Mouse (Mus musculus): ENCODE measurements around the gene Prdm15.

Gene Prdm15

DNA sequence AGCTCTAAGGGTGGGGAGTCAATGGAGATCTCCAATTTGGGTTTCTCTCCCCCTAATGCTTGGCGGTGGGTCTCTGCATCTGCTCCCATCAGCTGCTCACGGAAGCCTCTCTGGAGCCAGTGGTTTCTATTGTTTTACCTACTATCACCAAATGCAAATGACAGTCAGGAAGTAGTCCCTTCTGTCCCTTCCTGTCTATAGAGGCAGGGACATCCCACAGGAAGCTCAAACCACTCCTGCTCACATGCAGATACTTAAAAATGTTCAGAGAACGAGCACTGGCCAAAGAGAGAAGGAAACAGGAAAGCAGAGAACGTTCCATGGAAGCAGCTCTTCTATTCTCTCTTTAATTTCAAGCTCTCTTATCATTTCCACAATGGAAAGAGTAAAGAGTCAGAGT lies 32.1 kb downstream of the Prdm15 start:
- DNase-seq (ENCODE audit: low read depth, low spot score) = no peak

DNA sequence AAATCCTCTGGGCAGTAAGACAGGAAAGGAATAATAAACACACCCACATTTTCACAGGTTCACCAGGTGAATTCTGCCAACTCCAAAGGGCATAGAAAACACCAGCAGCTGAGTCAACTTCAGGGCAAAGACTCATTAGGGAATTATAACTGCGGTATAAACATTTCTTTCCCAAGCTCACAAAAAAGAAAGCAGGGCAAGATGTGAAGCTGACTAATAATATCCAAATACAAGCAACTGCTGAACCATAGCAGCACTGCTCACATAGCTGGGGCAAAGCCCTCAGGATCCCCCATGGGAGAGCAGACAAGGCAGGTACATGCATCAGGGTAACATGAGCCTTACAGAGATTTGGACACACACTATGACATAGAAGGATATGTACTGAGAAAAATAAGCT lies 34.2 kb downstream of the Prdm15 start:
- DNase-seq (ENCODE audit: low read depth, low spot score) = no peak

DNA sequence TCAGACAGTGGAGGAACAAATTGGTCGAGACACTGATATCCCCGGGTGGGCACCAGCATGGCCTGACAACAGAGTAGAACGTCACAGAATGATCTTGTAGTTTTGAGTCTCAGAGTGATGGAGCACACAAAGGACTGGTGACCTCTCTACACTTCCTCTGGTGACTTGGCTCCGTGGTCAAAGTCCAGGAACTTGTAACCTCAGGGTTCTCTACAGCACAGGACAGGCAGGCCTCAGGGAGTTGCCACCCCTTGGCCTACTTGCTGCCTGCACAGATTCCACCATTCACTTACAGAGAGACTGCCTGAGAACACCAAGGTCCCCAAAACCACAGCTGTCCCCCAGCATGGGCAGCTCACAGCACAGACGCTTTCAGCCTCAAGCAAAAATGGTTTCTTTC lies 36.4 kb downstream of the Prdm15 start:
- no peak for DNase-seq (ENCODE audit: low read depth, low spot score)

DNA sequence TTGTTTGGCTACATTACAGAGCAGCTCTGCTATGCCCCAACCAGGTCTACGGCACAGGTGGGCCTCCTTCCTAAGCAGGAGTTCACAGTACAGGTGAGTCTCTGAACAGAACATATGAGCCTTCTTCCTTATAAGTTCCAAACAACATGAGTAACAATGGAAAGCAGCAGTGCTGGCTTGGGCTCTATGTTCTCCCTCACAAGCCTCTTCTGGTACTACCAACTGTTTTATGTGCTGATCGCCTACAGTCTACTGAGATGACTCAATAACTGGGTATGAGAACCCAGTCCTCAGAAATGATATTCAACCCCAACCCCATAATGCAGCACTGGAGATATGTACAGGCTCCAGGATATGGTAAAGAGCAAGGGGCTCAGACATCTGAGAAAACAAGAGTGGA lies 37.6 kb downstream of the Prdm15 start:
- no peak for DNase-seq (ENCODE audit: low read depth, low spot score)

DNA sequence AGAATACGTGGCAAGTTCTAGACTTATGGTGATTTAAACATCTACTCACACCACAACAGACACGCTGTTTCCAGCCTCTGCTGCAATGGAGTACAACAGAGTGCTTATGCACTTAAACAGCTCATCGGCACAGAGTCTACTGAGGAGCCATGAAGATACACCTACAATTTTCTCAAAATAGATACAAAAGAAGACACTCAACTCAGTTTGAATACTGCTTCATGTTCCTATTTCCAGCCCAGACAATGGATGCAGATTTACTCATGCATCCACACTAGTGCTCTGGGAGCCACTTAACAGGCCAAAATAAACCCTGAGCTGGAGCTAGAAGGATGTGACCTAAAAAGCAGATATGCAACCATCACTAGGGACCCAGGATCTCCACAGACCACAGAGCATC lies 42.8 kb downstream of the Prdm15 start:
- no peak for DNase-seq (ENCODE audit: low read depth, low spot score)

DNA sequence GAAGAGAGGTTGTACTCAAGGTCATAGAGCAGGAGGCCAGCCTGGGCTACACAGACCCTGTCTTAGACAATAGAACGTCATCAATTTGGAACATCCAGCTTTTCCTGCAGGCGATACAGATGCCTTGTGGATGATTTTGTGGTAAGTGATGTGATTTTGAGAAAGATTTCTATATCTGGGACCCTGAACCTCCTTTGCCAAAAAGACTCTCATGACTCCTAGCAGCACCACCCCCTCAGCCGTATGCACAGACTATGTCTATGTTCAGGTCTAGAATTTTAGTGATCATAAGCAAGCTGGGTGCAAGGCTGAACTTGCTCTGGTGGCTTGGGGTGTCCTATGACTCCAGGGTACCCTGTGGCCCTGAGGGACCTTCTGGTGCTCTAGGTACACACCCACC lies 46.0 kb downstream of the Prdm15 start:
- DNase-seq (ENCODE audit: low read depth, low spot score) = no peak

DNA sequence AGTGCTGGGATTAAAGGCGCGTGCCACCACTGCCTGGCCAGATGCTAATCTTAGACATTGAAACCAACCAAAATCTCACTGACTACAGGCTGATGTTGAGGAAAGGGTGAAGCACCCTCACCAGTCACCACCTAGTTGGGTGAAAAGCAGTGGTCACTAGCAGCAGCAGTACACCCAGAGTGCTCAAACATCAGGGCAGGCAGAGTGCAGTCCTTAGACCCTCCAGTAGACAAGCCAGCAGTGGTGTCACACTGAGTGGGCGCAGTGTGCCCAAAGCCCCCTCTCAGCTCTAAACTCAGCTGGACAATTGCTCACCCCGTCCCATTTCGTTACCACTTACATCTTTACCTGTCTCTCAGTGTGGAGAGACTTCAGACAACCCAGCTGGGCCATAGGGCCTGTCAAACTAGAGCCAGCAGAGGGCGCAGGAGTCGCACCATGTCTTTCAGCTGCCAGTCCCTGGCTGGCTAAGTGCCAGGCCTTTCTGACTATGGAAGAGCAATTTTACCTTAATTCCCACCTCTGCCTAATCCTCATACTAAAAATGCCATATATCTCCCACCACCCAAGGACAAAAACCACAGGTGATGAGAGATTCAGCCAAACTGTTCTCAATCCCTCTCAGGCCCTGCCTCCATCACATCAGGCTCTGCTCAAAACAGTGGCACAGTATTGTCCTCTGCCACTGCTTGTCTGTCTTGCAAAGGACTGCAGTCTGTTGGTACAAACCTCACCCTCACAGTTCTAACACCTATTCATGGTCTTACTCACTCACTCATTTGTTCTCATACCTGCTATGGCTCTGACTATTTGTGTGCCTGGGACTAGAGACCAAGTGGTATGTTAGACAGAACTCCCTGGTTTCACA lies 46.7 kb downstream of the Prdm15 start:
- DNase-seq (ENCODE audit: low read depth, low spot score) = peak; percentile 84

DNA sequence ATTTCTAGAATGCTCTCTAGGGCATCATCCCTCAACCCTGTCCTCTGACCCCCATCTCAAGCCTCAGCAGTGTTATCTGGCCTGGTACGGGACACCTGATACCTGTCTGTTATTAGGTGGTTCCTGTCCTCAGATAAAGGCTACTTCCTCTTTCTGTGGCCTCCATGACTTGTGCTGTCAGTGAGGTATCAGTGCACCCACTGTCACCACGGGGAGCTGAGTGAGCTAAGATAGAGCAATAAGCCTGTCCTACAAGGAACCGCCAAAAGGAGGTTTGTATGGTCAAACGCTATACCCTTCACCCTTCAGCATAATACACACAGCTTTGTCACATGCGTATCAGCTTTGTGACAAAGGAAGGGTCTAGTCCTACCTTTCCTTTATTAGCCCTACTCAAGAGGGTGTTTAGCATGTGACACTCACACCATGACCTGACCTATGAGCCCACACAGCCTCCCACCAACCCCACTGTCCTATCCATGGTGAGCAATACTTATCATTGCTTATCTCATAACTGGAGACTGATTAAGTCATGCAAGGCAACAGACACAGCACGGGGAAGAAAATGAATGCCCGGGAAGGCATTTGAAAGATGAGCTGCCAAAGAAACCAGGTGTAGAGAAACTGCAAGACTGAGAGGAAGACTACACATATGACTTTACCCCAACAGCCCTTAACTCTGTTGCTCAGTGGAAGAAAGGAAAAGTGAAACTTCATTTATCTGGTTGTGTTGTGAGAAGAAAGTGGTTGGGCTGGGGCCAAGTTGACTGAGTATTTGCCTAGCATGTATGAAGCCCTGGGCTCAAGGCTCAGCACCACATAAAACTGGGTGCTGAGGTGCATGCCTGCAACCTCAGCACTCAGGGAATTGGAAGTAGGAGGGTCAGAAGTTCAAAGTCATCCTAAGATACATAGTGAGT lies 53.4 kb downstream of the Prdm15 start:
- no peak for DNase-seq (ENCODE audit: low read depth, low spot score)

DNA sequence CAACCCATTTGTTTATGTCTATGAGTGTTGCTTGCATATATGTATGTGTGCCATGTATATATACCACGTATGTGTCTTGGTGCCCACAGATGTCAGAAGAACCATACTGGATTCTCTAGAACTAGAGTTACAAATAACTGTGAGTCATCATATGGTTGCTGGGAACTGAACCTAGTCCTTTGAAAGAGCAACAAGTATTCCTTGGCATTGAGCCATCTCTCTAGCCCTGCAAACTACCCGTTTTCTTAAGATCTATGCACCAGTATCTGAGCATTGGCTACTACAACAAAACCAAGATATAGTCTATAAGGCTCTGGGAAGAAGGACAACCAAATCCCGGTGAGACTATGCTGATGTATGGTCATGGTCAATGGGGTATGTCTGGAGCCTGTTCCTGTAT lies 54.4 kb downstream of the Prdm15 start:
- DNase-seq (ENCODE audit: low read depth, low spot score) = peak; percentile 19

DNA sequence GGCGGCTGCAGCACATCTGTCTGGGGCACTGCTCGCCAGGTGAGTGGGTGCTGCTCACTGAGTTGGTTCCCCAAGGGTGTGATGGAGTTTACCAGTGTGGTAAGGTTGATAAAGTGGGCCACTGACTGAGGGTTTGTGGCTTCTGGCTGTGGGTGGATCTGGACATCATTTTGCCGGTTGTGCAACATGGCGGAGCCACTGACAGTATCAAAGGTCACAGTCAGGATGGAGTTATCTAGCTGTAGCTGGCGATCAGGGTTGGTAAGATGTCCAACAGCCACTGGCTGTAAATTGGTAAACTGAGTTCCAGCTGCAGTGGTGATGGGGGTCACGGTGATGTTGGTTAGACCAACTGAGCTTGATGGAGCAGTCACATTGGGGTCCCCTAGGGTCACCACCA lies 57.4 kb downstream of the Prdm15 start:
- no peak for DNase-seq (ENCODE audit: low read depth, low spot score)

DNA sequence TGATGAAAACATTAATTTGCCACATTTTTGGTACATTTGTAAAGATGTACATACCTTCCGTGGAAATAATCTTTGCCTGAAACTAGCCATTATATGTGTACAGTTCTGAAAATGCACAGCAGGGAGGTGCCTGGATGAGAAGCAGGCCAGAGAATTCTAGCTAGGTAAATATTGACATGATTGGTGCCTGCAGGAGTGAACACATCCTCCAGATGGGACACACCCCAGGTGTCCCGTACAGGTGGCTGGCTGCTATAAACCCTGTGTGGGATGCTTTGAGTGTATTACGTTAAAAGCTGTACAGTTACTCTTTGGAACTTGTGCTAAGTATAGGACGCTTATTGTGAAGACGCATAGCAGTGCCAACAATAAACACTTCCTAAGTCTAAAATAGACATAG lies 68.6 kb downstream of the Prdm15 start:
- DNase-seq (ENCODE audit: low read depth, low spot score) = no peak

DNA sequence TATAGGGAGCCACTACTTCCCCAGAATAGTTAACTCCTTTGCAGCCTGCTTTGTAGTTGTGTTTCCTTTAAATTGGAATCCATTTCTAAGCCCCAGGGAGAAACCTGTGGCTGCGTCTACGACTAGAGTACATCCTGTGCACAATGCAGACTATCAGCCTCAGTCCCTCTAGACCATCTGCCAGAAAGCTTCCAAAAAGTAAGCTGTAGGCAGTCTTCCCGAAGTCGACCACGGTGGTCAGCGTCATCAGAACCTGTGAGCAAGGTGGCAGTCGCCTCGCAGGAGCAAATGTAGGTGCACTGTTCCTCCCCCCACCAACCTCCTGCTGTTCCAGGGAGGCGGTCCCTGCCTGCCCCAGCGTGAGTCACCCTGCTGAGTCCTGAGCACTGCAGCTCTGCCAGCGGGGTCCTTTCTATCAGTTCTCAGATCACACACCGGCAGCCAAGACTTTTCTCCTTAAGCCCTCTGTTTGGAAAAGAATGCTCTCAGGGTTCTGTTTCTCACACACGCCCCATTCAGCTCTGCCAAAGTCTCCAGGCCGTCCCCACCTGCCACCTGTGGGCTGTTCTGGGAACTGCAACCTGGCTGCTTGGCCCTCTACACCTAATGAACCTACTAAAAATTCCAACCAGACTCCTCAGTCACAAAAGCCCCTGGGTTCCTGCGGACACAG lies 73.2 kb downstream of the Prdm15 start:
- peak; percentile 93 for DNase-seq (ENCODE audit: low read depth, low spot score)

DNA sequence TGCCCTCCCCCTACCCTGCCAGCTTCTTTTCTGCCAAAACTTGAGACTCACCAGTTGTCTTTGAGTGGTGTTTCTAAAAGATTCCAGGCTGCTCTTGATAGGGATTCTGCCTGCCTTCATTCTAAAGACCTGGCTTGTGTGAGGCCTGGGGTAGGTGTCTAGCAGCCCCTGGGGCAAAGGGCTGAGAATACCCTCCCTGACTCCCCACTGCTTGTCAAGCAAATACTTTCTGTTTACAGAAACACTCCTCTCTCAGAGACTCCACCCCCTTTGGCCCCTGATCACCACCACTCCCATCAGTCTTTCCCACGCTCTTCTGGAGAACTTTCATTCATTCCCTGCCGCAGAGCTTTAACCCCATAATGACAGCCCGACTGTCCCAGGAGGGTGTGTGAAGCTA lies 85.1 kb downstream of the Prdm15 start:
- no peak for DNase-seq (ENCODE audit: low read depth, low spot score)

DNA sequence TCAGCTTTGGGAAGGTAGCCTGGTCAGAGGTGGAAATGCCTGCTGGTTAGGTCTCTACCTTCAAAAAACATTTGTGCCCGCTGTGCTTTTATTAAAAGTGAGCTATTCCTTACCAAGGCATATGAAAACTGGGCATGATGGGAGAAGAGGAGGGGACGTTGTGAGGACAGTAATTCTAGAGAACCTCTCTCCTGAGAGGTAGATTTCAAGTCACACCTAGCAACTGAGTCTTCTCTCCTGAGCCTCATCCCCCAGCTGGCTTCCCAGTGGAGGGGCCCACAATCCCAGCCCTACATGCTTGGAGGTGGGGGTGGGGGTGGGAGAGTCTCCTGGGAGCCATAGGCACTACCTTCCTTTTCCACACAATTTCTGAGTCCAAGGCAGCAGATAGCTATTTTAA lies 87.0 kb downstream of the Prdm15 start:
- no peak for DNase-seq (ENCODE audit: low read depth, low spot score)

DNA sequence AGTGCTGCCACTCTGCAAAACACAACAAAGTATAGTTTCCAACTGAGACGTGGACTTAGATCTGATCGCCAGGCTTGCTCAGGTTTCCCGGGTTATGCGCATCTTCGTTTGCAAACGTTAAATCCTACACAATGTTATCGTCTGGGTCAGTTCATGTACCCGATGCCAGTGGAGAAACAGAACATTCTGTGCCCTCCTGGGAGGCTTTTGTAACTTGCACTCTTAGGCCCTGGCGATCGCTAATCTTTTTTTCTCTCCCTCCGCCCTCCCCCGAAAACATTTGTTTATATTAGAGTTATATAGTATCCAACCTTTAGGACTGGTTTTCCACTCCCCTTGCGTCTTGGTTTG lies 87.7 kb downstream of the Prdm15 start:
- no peak for DNase-seq (ENCODE audit: low read depth, low spot score)

DNA sequence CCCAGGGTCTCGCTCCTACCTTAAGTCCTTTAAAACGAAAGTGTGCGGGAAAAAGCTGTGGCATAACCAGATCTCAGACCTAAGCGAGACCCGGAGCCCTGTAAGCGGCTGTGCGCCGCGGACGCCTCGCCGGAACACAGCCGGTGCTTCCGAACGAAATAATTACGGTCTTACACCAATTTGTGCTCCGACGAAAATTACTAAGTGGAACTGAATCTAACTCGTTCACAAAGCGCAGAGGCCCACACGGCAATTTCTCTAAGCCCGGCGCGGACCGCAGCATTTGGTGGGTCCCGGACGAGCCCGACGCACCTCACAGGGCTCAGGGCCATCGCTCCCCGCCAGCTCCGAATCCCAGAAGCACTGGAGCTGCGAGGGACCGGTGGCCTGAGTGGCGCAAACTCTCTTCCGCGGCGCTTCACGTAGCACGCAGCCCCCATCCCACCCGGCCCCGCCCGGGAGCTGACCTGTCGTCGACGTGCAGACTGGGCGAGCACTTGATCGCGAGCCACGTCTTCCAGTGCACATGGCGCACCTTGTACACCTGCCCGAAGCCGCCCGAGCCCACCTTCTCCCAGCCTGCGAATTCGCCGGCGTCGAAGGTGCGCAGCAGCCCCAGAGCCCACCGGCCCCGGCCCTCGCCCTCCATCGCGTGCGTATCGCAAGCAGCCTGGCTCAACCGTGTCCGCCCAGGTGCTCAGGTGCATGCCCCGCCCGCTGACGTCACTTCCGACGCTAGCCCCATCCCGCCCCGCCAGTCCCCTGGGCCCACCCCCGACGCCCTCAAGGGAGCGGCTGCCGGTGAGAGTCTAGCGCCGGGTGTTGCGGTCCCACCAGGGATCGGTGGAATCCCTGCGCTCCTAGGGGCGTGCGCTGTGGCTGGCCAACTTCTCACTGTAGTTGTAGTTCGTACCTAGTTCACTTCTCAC lies 88.3 kb downstream of the Prdm15 start, which contains the start of gene Ripk4:
Gene Ripk4, minus strand, starts transcription at position 727 of the 929 bp plus-strand sequence.
- DNase-seq (ENCODE audit: low read depth, low spot score) = no peak

DNA sequence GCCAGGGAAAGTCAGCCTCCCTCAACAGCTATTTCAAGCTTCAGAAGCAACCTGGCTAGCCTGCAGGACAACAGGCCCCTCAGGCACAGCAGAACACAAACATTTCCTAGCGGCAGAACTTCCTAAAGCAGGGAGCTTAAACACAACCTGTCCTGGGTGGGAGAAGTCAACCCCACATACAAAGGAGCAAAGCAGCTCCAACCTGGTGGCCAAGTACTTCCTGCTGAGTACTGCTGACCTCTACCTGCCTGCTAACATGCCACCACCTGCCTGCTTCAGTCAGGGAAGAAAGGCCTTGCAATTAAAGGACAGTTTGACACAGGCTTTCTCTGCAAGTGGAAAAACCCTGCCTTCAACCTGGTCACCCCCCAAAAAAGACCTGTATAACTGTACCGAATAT lies 89.9 kb downstream of the Prdm15 start:
- DNase-seq (ENCODE audit: low read depth, low spot score) = no peak

DNA sequence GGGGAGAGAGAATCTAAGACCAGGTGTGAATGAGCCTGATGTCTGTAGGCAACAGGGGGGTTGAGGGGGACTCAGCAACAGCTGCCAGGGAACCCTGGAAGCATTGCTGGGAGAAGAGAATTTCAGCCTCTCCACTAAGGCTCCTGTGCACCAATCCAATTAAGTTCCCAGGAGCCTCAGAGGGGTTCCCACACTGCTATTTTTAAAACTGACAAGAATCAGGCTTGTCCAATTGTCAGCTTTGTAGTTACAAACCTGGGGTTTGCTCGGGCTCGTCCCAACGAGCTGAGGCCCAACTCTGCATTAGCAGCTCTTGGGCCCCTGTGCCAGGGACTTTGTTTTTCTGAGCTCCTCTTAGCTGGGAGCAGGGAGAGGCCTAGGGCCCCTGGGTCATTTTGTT lies 92.0 kb downstream of the Prdm15 start:
- no peak for DNase-seq (ENCODE audit: low read depth, low spot score)

DNA sequence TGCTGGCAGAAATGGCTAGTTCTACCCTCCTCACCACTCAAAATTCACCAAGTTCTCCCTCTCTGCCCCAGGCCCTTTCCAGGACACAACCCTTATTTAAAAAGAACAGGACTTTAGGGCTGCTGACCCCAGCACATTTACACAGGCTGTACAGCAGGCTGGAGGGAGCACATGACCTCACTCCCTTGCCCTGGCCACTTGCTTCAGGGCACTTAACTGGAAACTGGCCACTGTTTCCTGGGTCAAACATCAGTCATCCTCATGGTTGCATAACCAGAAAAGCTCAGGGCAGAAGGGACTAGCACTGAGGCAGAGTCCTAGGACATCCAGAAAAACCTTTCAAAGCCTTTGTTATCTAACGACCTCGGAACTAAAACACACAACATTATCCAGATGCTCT lies 93.4 kb downstream of the Prdm15 start:
- peak; percentile 34 for DNase-seq (ENCODE audit: low read depth, low spot score)

DNA sequence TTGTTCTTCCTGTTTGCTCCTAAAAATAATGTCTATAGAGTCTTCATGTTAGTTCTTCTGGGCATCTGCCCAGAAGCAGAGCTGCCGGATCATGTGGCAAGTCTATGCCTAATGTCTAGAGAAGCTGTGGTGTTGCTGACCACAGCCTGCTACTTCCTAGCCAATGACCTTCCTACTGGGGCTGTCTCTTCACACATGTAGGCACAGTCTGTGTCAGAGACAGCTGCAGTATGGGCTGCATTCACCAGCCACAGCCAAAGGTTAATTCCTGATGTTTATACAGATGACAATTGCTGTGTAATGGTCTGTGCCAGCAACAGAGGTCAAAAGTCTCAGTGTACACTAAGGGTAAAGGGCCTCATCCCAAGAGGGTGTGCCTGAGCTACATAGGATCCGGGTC lies 95.2 kb downstream of the Prdm15 start:
- DNase-seq (ENCODE audit: low read depth, low spot score) = peak; percentile 70

DNA sequence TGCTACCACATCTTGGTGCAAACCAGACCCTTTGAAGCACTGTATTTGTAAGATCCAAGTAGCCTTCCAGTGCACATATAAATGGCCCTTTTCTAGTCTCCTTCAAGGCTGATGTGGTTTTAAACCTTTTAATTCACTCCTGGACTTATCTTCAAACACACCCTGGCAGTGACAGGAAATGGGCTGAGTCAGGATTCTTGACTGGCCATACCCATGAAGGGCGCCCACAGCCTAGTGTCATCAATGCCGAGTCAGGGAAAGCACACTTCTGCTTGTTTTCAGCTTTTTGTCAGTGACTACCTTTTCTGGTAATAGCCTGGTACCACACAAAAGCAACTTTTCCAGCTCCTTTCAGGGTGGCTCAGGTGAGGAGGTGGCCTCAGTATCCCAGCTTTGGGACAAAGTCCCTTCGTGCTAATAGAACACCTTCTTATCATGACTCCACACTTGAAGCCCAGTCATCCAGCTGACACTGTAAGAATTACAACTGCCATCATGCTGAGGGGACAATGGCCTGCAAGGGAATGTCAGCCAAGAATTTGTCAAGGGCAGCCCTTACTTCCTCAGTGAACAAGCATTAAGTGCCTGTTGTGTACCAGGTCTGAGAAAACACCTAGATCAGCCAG lies 99.2 kb downstream of the Prdm15 start:
- peak; percentile 38 for DNase-seq (ENCODE audit: low read depth, low spot score)
